Mouse (Mus musculus) embryonic facial prominence, embryonic 13.5 days (tissue): Measurements from ENCODE around the gene Pigr. TPM values are rescaled to one million over a fixed set of nuclear protein-coding genes. Genes with fewer than 3 reads are reported as not detected.

ENCODE experiments used
- ATAC-seq: fragments of 200-750 bp; cut with Nextera tagmentation; 2 replicates; pipeline ENCODE4 v1.8.0; 2017; ENCODE audit warnings: low read depth; ENCODE audit not compliant: insufficient number of reproducible peaks, insufficient read depth, low FRiP score, low TSS enrichment
- H3K27ac ChIP-seq: fragments of 300-500 bp; sonication (generic); 2 replicates; pipeline ENCODE4 v1.5.1; 2015; ENCODE audit warnings: moderate library complexity, mild to moderate bottlenecking, inconsistent platforms
- H3K27me3 ChIP-seq: fragments of 300-500 bp; sonication (generic); 2 replicates; pipeline ENCODE4 v1.6.1; 2015; ENCODE audit warnings: mild to moderate bottlenecking, inconsistent platforms
- H3K36me3 ChIP-seq: fragments of 300-500 bp; sonication (generic); 2 replicates; pipeline ENCODE4 v1.6.1; 2015; ENCODE audit warnings: mild to moderate bottlenecking, inconsistent platforms
- H3K4me1 ChIP-seq: fragments of 300-500 bp; sonication (generic); 2 replicates; pipeline ENCODE4 v1.6.1; 2015; ENCODE audit warnings: inconsistent platforms
- H3K4me2 ChIP-seq: fragments of 300-500 bp; sonication (generic); 2 replicates; pipeline ENCODE4 v1.6.1; 2015; ENCODE audit warnings: moderate library complexity, mild to moderate bottlenecking, inconsistent platforms
- H3K4me3 ChIP-seq: fragments of 300-500 bp; sonication (generic); 2 replicates; pipeline ENCODE4 v1.5.1; 2015; ENCODE audit warnings: mild to moderate bottlenecking, inconsistent platforms
- H3K9ac ChIP-seq: fragments of 300-500 bp; sonication (generic); 2 replicates; pipeline ENCODE4 v1.6.1; 2015; ENCODE audit warnings: mild to moderate bottlenecking, inconsistent platforms
- H3K9me3 ChIP-seq: fragments of 300-500 bp; sonication (generic); 2 replicates; pipeline ENCODE4 v1.6.1; 2016; ENCODE audit warnings: inconsistent platforms
- WGBS: fragments of 180-500 bp; shearing (Covaris S2); methylation state at CpG from one replicate; pipeline ENCODE4 v1.1.7; 2015; ENCODE audit warnings: mixed read lengths; 5-methylcytosine and 5-hydroxymethylcytosine counted together
- polyA plus RNA-seq: library from polyadenylated mRNA; unstranded; fragments of >200 nt; fragmentation: Nextera tagmentation; extraction: Ambion mirVana; gene quantifications from 2 replicates; pipeline ENCODE4 v1.2.1, GENCODE M21; 2015

Pigr gene
- 0.41 TPM in 1 of 2 replicates, not detected in the other for polyA plus RNA-seq

DNA sequence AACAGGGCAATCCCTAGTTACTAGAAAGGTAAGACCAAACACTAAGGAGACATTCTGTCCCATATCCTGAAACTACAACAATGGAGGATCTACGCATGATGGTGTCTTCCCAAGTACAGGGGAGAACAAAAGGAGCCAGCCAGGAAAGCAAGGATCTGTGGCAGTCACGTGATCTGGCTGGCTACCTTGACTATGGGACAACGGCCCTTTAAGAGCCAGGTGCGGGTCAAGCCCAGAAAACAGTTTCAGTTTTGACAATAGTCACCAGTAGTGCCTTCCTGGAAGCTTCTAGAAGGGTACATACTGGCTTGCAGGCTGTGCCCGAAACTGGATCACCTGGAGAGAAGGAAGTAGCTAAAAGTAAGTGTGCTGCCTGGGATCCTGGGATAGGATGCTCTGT, at the start of gene Pigr:
Gene Pigr, plus strand, starts transcription at position 237 of the 400 bp plus-strand sequence.
- no peaks in the 10 kb centered on the region for H3K36me3 ChIP-seq
- H3K4me2 ChIP-seq = no peak within 1 kb of the TSS
- no peaks in the 10 kb centered on the region for H3K27me3 ChIP-seq
- no peak within 1 kb of the TSS for H3K4me3 ChIP-seq
- no peaks in the 10 kb centered on the region for H3K9me3 ChIP-seq
- no peak for ATAC-seq
- H3K4me1 ChIP-seq = no peaks in the 10 kb centered on the region
- H3K9ac ChIP-seq = no peak within 1 kb of the TSS
- no peak within 1 kb of the TSS for H3K27ac ChIP-seq
- WGBS = 84% methylated on average over 5 of the region's 5 CpGs

- H3K4me3 ChIP-seq = no peak overlapping the region
- no peaks in the 10 kb centered on the region for H3K4me1 ChIP-seq
- H3K4me2 ChIP-seq = no peak overlapping the region
- no peak overlapping the region for H3K9ac ChIP-seq
- H3K36me3 ChIP-seq = no peaks in the 10 kb centered on the region
- no peak for ATAC-seq
- H3K27ac ChIP-seq = no peak overlapping the region
- H3K27me3 ChIP-seq = no peaks in the 10 kb centered on the region
- 85% methylated on average over 3 of the region's 3 CpGs for WGBS
- no peaks in the 10 kb centered on the region for H3K9me3 ChIP-seq
Observed at GRCm38 (mm10) chr1:130779867-130780266, 46.6 kb upstream of the Pigr start.

- no peak overlapping the region for H3K4me3 ChIP-seq
- no peak for ATAC-seq
- 24% methylated on average over 4 of the region's 4 CpGs for WGBS
- H3K36me3 ChIP-seq = no peaks in the 10 kb centered on the region
- H3K27me3 ChIP-seq = no peaks in the 10 kb centered on the region
- no peaks in the 10 kb centered on the region for H3K9me3 ChIP-seq
- no peak overlapping the region for H3K4me2 ChIP-seq
- no peak overlapping the region for H3K9ac ChIP-seq
- no peaks in the 10 kb centered on the region for H3K4me1 ChIP-seq
- no peak overlapping the region for H3K27ac ChIP-seq
Observed at GRCm38 (mm10) chr1:130784054-130784453, 42.4 kb upstream of the Pigr start.

DNA sequence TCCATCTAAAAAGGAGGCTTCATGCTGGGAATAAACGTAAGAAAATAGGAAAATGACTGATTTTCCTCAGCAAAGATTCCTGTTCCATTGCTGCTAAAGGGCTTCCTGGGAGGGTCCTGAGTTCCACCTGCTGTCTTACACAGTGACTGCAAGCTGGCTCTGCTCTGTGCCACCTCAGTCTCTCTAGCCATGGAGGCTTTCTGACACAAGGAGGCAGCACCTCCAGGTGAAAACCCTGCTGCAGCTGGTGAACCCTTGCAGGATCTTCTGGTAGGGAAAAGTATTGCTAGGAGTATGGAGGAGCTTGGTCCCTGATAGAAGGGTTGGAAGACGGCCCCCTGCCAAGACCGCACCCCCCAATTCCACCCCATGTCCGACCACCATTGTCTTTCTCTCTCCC, 39.5 kb upstream of the Pigr start:
- Histone ChIP-seq H3K4me1 (no peaks in the 10 kb centered on the region), H3K9me3 (peaks cover 3% of the 10 kb centered on the region; the same call in 1 of the 2 replicates), H3K36me3 (no peaks in the 10 kb centered on the region), H3K4me3 (no peak overlapping the region), H3K4me2 (no peak overlapping the region), H3K27me3 (no peaks in the 10 kb centered on the region), H3K9ac (no peak overlapping the region), H3K27ac (no peak overlapping the region)
- ATAC-seq = no peak
- 46% methylated on average over 4 of the region's 4 CpGs for WGBS

- WGBS = 64% methylated on average over 3 of the region's 3 CpGs
- no peak for ATAC-seq
- Histone ChIP-seq H3K4me2 (no peak overlapping the region), H3K4me1 (no peaks in the 10 kb centered on the region), H3K27me3 (no peaks in the 10 kb centered on the region), H3K27ac (no peak overlapping the region), H3K9ac (no peak overlapping the region), H3K9me3 (peaks cover 5% of the 10 kb centered on the region; the same call in 1 of the 2 replicates), H3K4me3 (no peak overlapping the region), H3K36me3 (no peaks in the 10 kb centered on the region)
Observed at GRCm38 (mm10) chr1:130789512-130790451, 36.7 kb upstream of the Pigr start.

GRCm38 (mm10) chr1:130795331-130795730, 31.2 kb upstream of the Pigr start:
- H3K9ac ChIP-seq = no peak overlapping the region
- no peaks in the 10 kb centered on the region for H3K4me1 ChIP-seq
- no peaks in the 10 kb centered on the region for H3K27me3 ChIP-seq
- no peaks in the 10 kb centered on the region for H3K36me3 ChIP-seq
- no peak overlapping the region for H3K27ac ChIP-seq
- peaks cover 5% of the 10 kb centered on the region; the same call in 1 of the 2 replicates for H3K9me3 ChIP-seq
- no peak overlapping the region for H3K4me3 ChIP-seq
- 71% methylated on average over 2 of the region's 2 CpGs for WGBS
- H3K4me2 ChIP-seq = no peak overlapping the region
- ATAC-seq = no peak

GRCm38 (mm10) chr1:130796967-130797684, 29.4 kb upstream of the Pigr start:
- H3K27me3 ChIP-seq = no peaks in the 10 kb centered on the region
- 77% methylated on average over 8 of the region's 8 CpGs for WGBS
- no peak overlapping the region for H3K27ac ChIP-seq
- no peaks in the 10 kb centered on the region for H3K36me3 ChIP-seq
- H3K4me2 ChIP-seq = no peak overlapping the region
- H3K9ac ChIP-seq = no peak overlapping the region
- ATAC-seq = no peak
- 0 out of 2 replicates have a peak, but pooled peaks cover 1% of the 10 kb centered on the region for H3K9me3 ChIP-seq
- no peaks in the 10 kb centered on the region for H3K4me1 ChIP-seq
- no peak overlapping the region for H3K4me3 ChIP-seq

- Histone ChIP-seq H3K27me3 (no peaks in the 10 kb centered on the region), H3K9ac (no peak overlapping the region), H3K27ac (no peak overlapping the region), H3K36me3 (no peaks in the 10 kb centered on the region), H3K9me3 (no peaks in the 10 kb centered on the region), H3K4me3 (no peak overlapping the region), H3K4me2 (no peak overlapping the region), H3K4me1 (no peaks in the 10 kb centered on the region)
- WGBS = 69% methylated on average over 6 of the region's 6 CpGs
- ATAC-seq = no peak
Observed at GRCm38 (mm10) chr1:130798037-130798436, 28.4 kb upstream of the Pigr start.

DNA sequence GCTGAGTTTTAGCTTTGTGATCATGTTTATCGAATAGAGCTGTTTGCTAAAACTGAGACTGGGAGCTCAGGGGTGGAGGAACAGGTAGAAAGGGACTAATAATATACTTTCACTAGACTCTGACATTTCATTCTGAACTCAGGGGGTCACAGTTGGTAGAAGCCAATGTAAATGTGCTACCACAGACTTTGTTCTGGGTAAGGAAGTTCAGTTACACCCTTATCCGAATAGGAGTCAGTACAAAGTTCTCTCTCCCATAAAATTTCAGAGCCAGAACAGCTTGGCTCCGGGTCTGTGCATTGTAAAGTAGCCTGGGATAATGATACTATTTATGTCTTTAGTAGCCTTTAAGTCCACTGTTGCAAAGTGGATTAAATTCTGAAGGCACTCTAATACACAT, 27.9 kb upstream of the Pigr start:
- Histone ChIP-seq H3K4me2 (no peak overlapping the region), H3K36me3 (no peaks in the 10 kb centered on the region), H3K4me1 (no peaks in the 10 kb centered on the region), H3K27me3 (no peaks in the 10 kb centered on the region), H3K9ac (no peak overlapping the region), H3K27ac (no peak overlapping the region), H3K4me3 (no peak overlapping the region), H3K9me3 (no peaks in the 10 kb centered on the region)
- no peak for ATAC-seq
- WGBS = 72% methylated on average over 3 of the region's 3 CpGs

DNA sequence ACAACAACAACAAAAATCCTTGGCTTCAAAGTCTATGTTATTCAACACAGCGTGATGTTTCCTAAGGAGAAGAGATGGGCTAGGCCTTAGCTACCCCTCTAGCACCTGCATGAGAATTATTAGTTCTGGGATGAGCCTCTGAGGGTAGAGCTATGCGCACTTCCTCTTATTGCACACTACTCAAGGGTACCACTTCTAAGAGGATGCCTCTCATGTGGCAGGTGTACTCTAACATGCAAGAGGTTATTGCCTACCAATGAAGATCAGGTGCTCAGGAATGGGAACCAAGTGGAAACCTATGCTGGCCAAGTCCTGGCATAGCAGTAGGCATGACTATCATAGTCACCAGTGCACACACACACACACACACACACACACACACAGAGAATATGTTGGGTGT, 27.1 kb upstream of the Pigr start:
- 85% methylated on average over 2 of the region's 2 CpGs for WGBS
- Histone ChIP-seq H3K27me3 (no peaks in the 10 kb centered on the region), H3K27ac (no peak overlapping the region), H3K9ac (no peak overlapping the region), H3K4me3 (no peak overlapping the region), H3K4me2 (no peak overlapping the region), H3K9me3 (no peaks in the 10 kb centered on the region), H3K4me1 (no peaks in the 10 kb centered on the region), H3K36me3 (no peaks in the 10 kb centered on the region)
- ATAC-seq = no peak

GRCm38 (mm10) chr1:130800602-130801001, 25.9 kb upstream of the Pigr start, which contains the start of gene Fcamr:
Fcamr (plus strand) TSS chr1:130800902.
- Histone ChIP-seq H3K4me3 (no peak within 1 kb of the TSS), H3K27me3 (no peaks in the 10 kb centered on the region), H3K36me3 (no peaks in the 10 kb centered on the region), H3K9ac (no peak within 1 kb of the TSS), H3K27ac (no peak within 1 kb of the TSS), H3K4me1 (no peaks in the 10 kb centered on the region), H3K4me2 (no peak within 1 kb of the TSS), H3K9me3 (no peaks in the 10 kb centered on the region)
- ATAC-seq = no peak
- WGBS = 87% methylated on average over 8 of the region's 8 CpGs
